Mouse (Mus musculus): ENCODE results near the gene Kctd21.

- TF ChIP-seq CTCF (IDR thresholded peaks at IDR 0.05; ENCODE audit: low read depth, low read length), result no peak
- TF ChIP-seq POLR2A (IDR thresholded peaks at IDR 0.05; ENCODE audit: extremely low read depth, insufficient read depth, low read length), result no peak
Observed at GRCm38 (mm10) chr7:97387561-97388147, 55.5 kb downstream of the Kctd21 start.
